Mouse (Mus musculus) heart, postnatal 0 days (tissue): ENCODE measurements at regions not wholly inside any gene's neighbourhood (a gene's known extent, or its start where the extent isn't known, plus 50 kb on each side); places are given as distances from the start of the nearest gene placed in this dataset.

Source experiments
- CTCF ChIP-seq: IDR thresholded peaks from 2 replicates; pipeline ENCODE4 v1.5.1; 2016; ENCODE audit warnings: antibody characterized with exemption, control low read depth, low read depth
- EP300 ChIP-seq: IDR thresholded peaks from 2 replicates; pipeline ENCODE4 v1.6.1; 2016; ENCODE audit warnings: antibody characterized with exemption, low read depth

DNA sequence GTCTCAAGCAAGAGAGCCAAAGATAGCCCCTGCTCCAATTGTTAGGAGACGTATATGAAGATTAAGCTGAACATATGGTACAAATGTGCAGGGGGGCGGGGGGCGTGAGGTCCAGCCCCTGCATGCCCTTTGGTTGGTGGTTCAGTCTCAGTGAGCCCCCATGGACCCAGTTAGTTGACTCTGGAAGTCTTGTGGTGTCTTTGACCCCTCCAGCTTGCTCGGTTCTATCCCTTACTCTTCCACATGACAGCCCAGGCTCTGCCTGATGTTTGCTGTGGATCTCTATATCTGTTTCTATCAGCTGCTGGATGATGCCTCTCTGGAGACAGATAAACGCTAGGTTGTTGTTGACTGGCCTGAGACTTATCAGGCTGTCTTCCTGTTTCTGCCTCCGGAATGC, 1849.1 kb downstream of the 9330182O14Rik start:
- TF ChIP-seq CTCF: no peak
- no peak for TF ChIP-seq EP300
